Mouse (Mus musculus): ENCODE results near the gene Zdhhc17. TPM values are rescaled to one million over a fixed set of nuclear protein-coding genes. Genes with fewer than 3 reads are reported as not detected.

The Zdhhc17 gene
- polyA plus RNA-seq, 1 experiment from 2014 or later, result 23.2 TPM

DNA sequence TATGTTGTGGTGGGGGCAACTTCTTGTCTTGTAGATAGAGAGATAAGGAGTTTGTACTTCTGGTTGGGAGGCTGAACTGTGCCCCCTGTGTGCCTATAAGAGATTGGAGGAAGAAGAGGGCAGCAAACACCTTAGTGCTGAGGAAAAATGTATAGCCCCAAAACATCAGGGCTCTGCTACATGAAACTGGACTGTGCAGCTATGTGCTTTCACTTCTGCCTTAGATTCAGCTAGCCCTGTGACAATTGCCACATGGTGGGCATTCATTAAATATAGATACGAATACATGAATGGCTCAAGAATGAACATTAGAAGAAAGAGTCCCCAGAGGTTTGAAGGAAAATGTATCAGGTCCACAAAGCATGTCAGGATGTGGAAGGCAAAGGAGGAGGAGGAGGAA is 25.2 kb upstream of the Zdhhc17 start:
- no peak overlapping the region for H3K9ac ChIP-seq (replicated peaks; ENCODE audit: low read length)
- no peak overlapping the region for H3K4me2 ChIP-seq (ENCODE audit: low read depth, low read length)
- H3K27ac ChIP-seq (replicated peaks; ENCODE audit: low read depth, low read length), result no peak overlapping the region
- ATAC-seq (replicated peaks; ENCODE audit: insufficient number of reproducible peaks, low FRiP score, low TSS enrichment, low read depth), result no peak
- no peaks in the 10 kb centered on the region for H3K27me3 ChIP-seq (ENCODE audit: control insufficient read depth, insufficient read depth, low read length)
- DNase-seq (ENCODE audit: low spot score), result no peak
- 85% methylated on average over 1 of the region's 1 CpGs for WGBS
- no peaks in the 10 kb centered on the region for H3K4me1 ChIP-seq (ENCODE audit: control insufficient read depth, insufficient read depth, low read length)
- H3K4me3 ChIP-seq (ENCODE audit: low read depth, low read length), result no peak overlapping the region
- no peaks in the 10 kb centered on the region for H3K9me3 ChIP-seq (replicated peaks; ENCODE audit: control insufficient read depth, low read length)
- no peaks in the 10 kb centered on the region for H3K36me3 ChIP-seq (replicated peaks; ENCODE audit: control insufficient read depth, insufficient read depth, low read depth, low read length)

- H3K4me2 ChIP-seq (ENCODE audit: low read depth, low read length), result peak overlapping the region; percentile 16; the same call in 1 of the 2 replicates
- H3K9ac ChIP-seq (replicated peaks; ENCODE audit: low read length), result no peak overlapping the region
- H3K36me3 ChIP-seq (replicated peaks; ENCODE audit: control insufficient read depth, insufficient read depth, low read depth, low read length), result no peaks in the 10 kb centered on the region
- H3K27ac ChIP-seq (replicated peaks; ENCODE audit: low read depth, low read length), result no peak overlapping the region
- no peaks in the 10 kb centered on the region for H3K9me3 ChIP-seq (replicated peaks; ENCODE audit: control insufficient read depth, low read length)
- H3K4me3 ChIP-seq (ENCODE audit: low read depth, low read length), result no peak overlapping the region
- 40% methylated on average over 20 of the region's 20 CpGs for WGBS
- H3K4me1 ChIP-seq (ENCODE audit: control insufficient read depth, insufficient read depth, low read length), result no peaks in the 10 kb centered on the region
- H3K27me3 ChIP-seq (ENCODE audit: control insufficient read depth, insufficient read depth, low read length), result no peaks in the 10 kb centered on the region
- DNase-seq (ENCODE audit: low spot score) (no peak), ATAC-seq (replicated peaks; ENCODE audit: insufficient number of reproducible peaks, low FRiP score, low TSS enrichment, low read depth) (no peak)
Measured at GRCm38 (mm10) chr10:111031511-111032365, 21.8 kb upstream of the Zdhhc17 start.

- H3K27ac ChIP-seq (replicated peaks; ENCODE audit: low read depth, low read length), result no peak overlapping the region
- 94% methylated on average over 2 of the region's 2 CpGs for WGBS
- H3K9ac ChIP-seq (replicated peaks; ENCODE audit: low read length), result no peak overlapping the region
- H3K27me3 ChIP-seq (ENCODE audit: control insufficient read depth, insufficient read depth, low read length), result no peaks in the 10 kb centered on the region
- DNase-seq (ENCODE audit: low spot score) (no peak), ATAC-seq (replicated peaks; ENCODE audit: insufficient number of reproducible peaks, low FRiP score, low TSS enrichment, low read depth) (no peak)
- no peak overlapping the region for H3K4me3 ChIP-seq (ENCODE audit: low read depth, low read length)
- H3K4me1 ChIP-seq (ENCODE audit: control insufficient read depth, insufficient read depth, low read length), result no peaks in the 10 kb centered on the region
- H3K36me3 ChIP-seq (replicated peaks; ENCODE audit: control insufficient read depth, insufficient read depth, low read depth, low read length), result no peaks in the 10 kb centered on the region
- H3K4me2 ChIP-seq (ENCODE audit: low read depth, low read length), result no peak overlapping the region
- no peaks in the 10 kb centered on the region for H3K9me3 ChIP-seq (replicated peaks; ENCODE audit: control insufficient read depth, low read length)
Measured at GRCm38 (mm10) chr10:111030845-111031244, 20.9 kb upstream of the Zdhhc17 start.

DNA sequence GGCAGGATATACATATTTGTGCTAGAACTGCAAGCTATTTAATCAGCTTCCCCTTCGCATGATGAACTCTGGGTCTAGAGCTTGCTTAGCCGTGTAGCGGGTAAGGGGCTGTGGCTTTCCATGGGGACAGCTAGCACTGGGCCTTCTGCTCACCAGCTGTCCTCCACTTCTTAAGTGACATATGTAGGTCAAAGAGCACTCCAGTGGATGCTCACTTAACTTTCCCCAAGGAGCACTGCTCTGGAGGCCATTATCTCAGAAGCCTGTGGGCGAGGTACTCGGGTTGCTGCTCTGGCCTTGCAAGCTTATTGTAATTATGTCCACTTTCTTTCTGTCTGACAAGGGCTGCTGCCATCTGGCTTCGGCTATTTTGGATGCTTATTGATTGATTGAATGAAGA is 16.2 kb upstream of the Zdhhc17 start:
- Histone ChIP-seq H3K4me3 (ENCODE audit: low read depth, low read length) (no peak overlapping the region), H3K9me3 (replicated peaks; ENCODE audit: control insufficient read depth, low read length) (no peaks in the 10 kb centered on the region), H3K4me1 (ENCODE audit: control insufficient read depth, insufficient read depth, low read length) (no peaks in the 10 kb centered on the region), H3K9ac (replicated peaks; ENCODE audit: low read length) (no peak overlapping the region), H3K27ac (replicated peaks; ENCODE audit: low read depth, low read length) (no peak overlapping the region), H3K27me3 (ENCODE audit: control insufficient read depth, insufficient read depth, low read length) (no peaks in the 10 kb centered on the region), H3K4me2 (ENCODE audit: low read depth, low read length) (no peak overlapping the region), H3K36me3 (replicated peaks; ENCODE audit: control insufficient read depth, insufficient read depth, low read depth, low read length) (no peaks in the 10 kb centered on the region)
- WGBS, result 58% methylated on average over 6 of the region's 6 CpGs
- peak; percentile 72; the same call in 1 of the 2 replicates for ATAC-seq (replicated peaks; ENCODE audit: insufficient number of reproducible peaks, low FRiP score, low TSS enrichment, low read depth)
- no peak for DNase-seq (ENCODE audit: low spot score)

- Histone ChIP-seq H3K4me1 (ENCODE audit: control insufficient read depth, insufficient read depth, low read length) (no peaks in the 10 kb centered on the region), H3K9me3 (replicated peaks; ENCODE audit: control insufficient read depth, low read length) (no peaks in the 10 kb centered on the region), H3K4me2 (ENCODE audit: low read depth, low read length) (no peak overlapping the region), H3K36me3 (replicated peaks; ENCODE audit: control insufficient read depth, insufficient read depth, low read depth, low read length) (no peaks in the 10 kb centered on the region), H3K27me3 (ENCODE audit: control insufficient read depth, insufficient read depth, low read length) (no peaks in the 10 kb centered on the region), H3K27ac (replicated peaks; ENCODE audit: low read depth, low read length) (no peak overlapping the region), H3K4me3 (ENCODE audit: low read depth, low read length) (no peak overlapping the region), H3K9ac (replicated peaks; ENCODE audit: low read length) (no peak overlapping the region)
- ATAC-seq (replicated peaks; ENCODE audit: insufficient number of reproducible peaks, low FRiP score, low TSS enrichment, low read depth), result no peak
- 71% methylated on average over 4 of the region's 4 CpGs for WGBS
- DNase-seq (ENCODE audit: low spot score), result no peak
Measured at GRCm38 (mm10) chr10:111024746-111025145, 14.8 kb upstream of the Zdhhc17 start.

DNA sequence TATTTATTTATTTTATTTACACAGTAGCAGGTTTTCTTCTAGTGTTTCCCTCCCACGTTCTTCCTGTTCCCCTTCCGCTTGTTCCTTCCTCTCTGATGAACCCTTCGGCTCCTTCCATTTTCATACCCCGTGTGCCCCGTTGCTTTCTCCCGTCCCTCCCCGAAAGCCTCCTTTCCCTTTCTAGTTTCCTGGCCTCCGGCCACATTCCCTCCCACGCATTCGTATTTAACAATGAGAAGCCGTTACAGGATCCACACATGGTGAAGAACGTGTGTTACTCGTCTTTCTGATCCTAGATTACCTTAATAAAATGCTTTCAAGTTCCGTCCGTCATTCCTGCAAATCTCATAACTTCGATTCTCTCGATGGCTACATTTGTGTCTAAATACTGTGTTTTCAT is 4.5 kb upstream of the Zdhhc17 start:
- Histone ChIP-seq H3K9ac (replicated peaks; ENCODE audit: low read length) (no peak overlapping the region), H3K4me2 (ENCODE audit: low read depth, low read length) (no peak overlapping the region), H3K4me3 (ENCODE audit: low read depth, low read length) (no peak overlapping the region), H3K27ac (replicated peaks; ENCODE audit: low read depth, low read length) (no peak overlapping the region), H3K4me1 (ENCODE audit: control insufficient read depth, insufficient read depth, low read length) (no peaks in the 10 kb centered on the region), H3K36me3 (replicated peaks; ENCODE audit: control insufficient read depth, insufficient read depth, low read depth, low read length) (no peaks in the 10 kb centered on the region), H3K27me3 (ENCODE audit: control insufficient read depth, insufficient read depth, low read length) (no peaks in the 10 kb centered on the region), H3K9me3 (replicated peaks; ENCODE audit: control insufficient read depth, low read length) (no peaks in the 10 kb centered on the region)
- ATAC-seq (replicated peaks; ENCODE audit: insufficient number of reproducible peaks, low FRiP score, low TSS enrichment, low read depth) (no peak), DNase-seq (ENCODE audit: low spot score) (no peak)
- 87% methylated on average over 17 of the region's 17 CpGs for WGBS

GRCm38 (mm10) chr10:111013265-111013664 is 3.3 kb upstream of the Zdhhc17 start:
- 94% methylated on average over 3 of the region's 3 CpGs for WGBS
- ATAC-seq (replicated peaks; ENCODE audit: insufficient number of reproducible peaks, low FRiP score, low TSS enrichment, low read depth), result no peak
- no peak overlapping the region for H3K9ac ChIP-seq (replicated peaks; ENCODE audit: low read length)

DNA sequence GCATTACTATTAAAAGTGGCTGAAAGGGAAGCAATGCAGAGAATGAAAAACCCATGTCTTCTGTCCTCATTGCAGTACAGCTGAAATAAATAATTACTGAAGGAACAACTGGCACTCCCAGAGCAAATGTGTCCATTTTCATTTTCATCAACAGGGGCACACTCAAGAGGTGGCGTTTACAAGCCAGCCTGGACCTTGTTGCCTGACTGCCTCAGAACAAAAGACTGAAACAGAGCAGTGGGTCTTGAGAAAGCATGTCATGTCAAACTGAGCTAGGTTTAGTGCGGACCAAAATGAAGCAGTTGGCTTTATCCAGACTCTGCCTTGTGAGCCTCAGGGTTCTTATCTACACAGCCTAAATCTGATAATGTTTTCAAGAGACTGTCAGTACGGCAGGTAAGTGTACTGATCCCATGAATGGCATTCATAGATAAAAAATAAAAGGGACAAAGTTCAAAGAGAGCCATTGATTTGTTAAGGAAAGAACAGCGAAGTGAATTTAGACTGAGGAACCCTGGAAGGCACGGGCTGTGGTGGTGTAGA is 2.6 kb upstream of the Zdhhc17 start:
- H3K9me3 ChIP-seq (replicated peaks; ENCODE audit: control insufficient read depth, low read length), result no peaks in the 10 kb centered on the region
- H3K36me3 ChIP-seq (replicated peaks; ENCODE audit: control insufficient read depth, insufficient read depth, low read depth, low read length), result no peaks in the 10 kb centered on the region
- no peak overlapping the region for H3K9ac ChIP-seq (replicated peaks; ENCODE audit: low read length)
- WGBS, result 63% methylated on average over 5 of the region's 5 CpGs
- ATAC-seq (replicated peaks; ENCODE audit: insufficient number of reproducible peaks, low FRiP score, low TSS enrichment, low read depth) (no peak), DNase-seq (ENCODE audit: low spot score) (no peak)
- H3K4me2 ChIP-seq (ENCODE audit: low read depth, low read length), result no peak overlapping the region
- H3K27ac ChIP-seq (replicated peaks; ENCODE audit: low read depth, low read length), result no peak overlapping the region
- no peak overlapping the region for H3K4me3 ChIP-seq (ENCODE audit: low read depth, low read length)
- H3K4me1 ChIP-seq (ENCODE audit: control insufficient read depth, insufficient read depth, low read length), result no peaks in the 10 kb centered on the region
- H3K27me3 ChIP-seq (ENCODE audit: control insufficient read depth, insufficient read depth, low read length), result no peaks in the 10 kb centered on the region

More at GRCm38 (mm10) chr10:111013265-111013664, 3.3 kb upstream of the Zdhhc17 start:
- Histone ChIP-seq H3K9me3 (replicated peaks; ENCODE audit: control insufficient read depth, low read length) (no peaks in the 10 kb centered on the region), H3K4me3 (ENCODE audit: low read depth, low read length) (no peak overlapping the region), H3K4me1 (ENCODE audit: control insufficient read depth, insufficient read depth, low read length) (no peaks in the 10 kb centered on the region), H3K27ac (replicated peaks; ENCODE audit: low read depth, low read length) (no peak overlapping the region), H3K4me2 (ENCODE audit: low read depth, low read length) (no peak overlapping the region), H3K36me3 (replicated peaks; ENCODE audit: control insufficient read depth, insufficient read depth, low read depth, low read length) (no peaks in the 10 kb centered on the region), H3K27me3 (ENCODE audit: control insufficient read depth, insufficient read depth, low read length) (no peaks in the 10 kb centered on the region)
- DNase-seq (ENCODE audit: low spot score), result no peak

Measured in embryonic facial prominence, embryonic 11.5 days (tissue).